In the genomic region with DNA sequence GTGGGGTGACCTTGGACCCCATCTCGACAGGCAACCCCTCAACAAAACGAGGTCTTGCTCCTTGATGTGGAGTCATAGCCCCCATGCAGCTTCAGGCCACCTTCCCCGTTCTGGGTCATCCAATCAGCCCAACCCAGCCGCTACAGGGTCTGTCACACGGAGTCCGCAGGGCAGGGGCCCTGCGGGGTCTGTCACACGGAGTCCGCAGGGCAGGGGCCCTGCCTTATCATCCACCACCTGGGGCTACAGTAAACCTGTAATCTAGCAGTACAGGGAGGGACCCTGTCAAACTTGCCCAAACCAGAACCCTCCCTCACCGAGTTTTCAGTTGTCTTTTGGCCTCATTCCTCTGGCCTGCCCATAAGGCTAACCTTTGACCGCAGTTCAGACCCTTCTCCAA, we compare ENCODE assay signal across 12 mouse cellular contexts. TPM values are rescaled to one million over a fixed set of nuclear protein-coding genes. Genes with fewer than 3 reads are reported as not detected.
DNase-seq lines count a peak whose midpoint lies in the region; ATAC-seq lines count a peak whose summit lies in the region.
"Had no signal": no experiment of that assay in that cellular context is flagged by ENCODE, and none has a peak within 500 bp of the region (broad histone marks: within the 10 kb centered on the region; RNA-seq: fewer than 3 reads in every experiment).

No protein-coding gene starts in this region.

- WGBS in heart, embryonic 12.5 days = 22% methylated on average over 11 of the region's 11 CpGs
- WGBS in midbrain, embryonic 11.5 days = 10% methylated on average over 11 of the region's 11 CpGs
- 12% methylated on average over 11 of the region's 11 CpGs for WGBS in midbrain, embryonic 14.5 days
- WGBS in limb, embryonic 12.5 days = 13% methylated on average over 11 of the region's 11 CpGs
- WGBS in stomach, embryonic 16.5 days = 27% methylated on average over 11 of the region's 11 CpGs

- peaks cover 43% of the 10 kb centered on the region for H3K4me1 ChIP-seq in heart, embryonic 12.5 days (replicated peaks)
- H3K4me1 ChIP-seq in midbrain, embryonic 11.5 days (ENCODE audit: control insufficient read depth, insufficient read depth, low read length) = peaks cover 20% of the 10 kb centered on the region
- peaks cover 8% of the 10 kb centered on the region for H3K4me1 ChIP-seq in midbrain, embryonic 14.5 days (ENCODE audit: control insufficient read depth, insufficient read depth, low read length)
- peaks cover 37% of the 10 kb centered on the region for H3K4me1 ChIP-seq in limb, embryonic 12.5 days (replicated peaks)
- peaks cover 30% of the 10 kb centered on the region for H3K4me1 ChIP-seq in stomach, embryonic 16.5 days (ENCODE audit: control insufficient read depth, insufficient read depth, low read length)

- no peak overlapping the region for H3K27ac ChIP-seq in heart, embryonic 12.5 days (ENCODE audit: poor library complexity, severe bottlenecking)
- no peak overlapping the region for H3K27ac ChIP-seq in midbrain, embryonic 11.5 days (ENCODE audit: low read depth, low read length)
- H3K27ac ChIP-seq in midbrain, embryonic 14.5 days (replicated peaks; ENCODE audit: low read depth, low read length) = no peak overlapping the region
- H3K27ac ChIP-seq in limb, embryonic 12.5 days = peak overlapping the region; percentile 99
- peak overlapping the region; percentile 100 for H3K27ac ChIP-seq in stomach, embryonic 16.5 days (ENCODE audit: low read length)

- H3K27me3 ChIP-seq in heart, embryonic 12.5 days (replicated peaks) = peaks cover 29% of the 10 kb centered on the region
- H3K27me3 ChIP-seq in midbrain, embryonic 11.5 days (ENCODE audit: control insufficient read depth, insufficient read depth, low read length) = peaks cover 14% of the 10 kb centered on the region
- peaks cover 19% of the 10 kb centered on the region for H3K27me3 ChIP-seq in midbrain, embryonic 14.5 days (ENCODE audit: control insufficient read depth, insufficient read depth, low read length)
- no peaks in the 10 kb centered on the region; the same call in 1 of the 2 replicates for H3K27me3 ChIP-seq in limb, embryonic 12.5 days
- H3K27me3 ChIP-seq in stomach, embryonic 16.5 days (ENCODE audit: control insufficient read depth, insufficient read depth, low read length) = no peaks in the 10 kb centered on the region

- H3K9me3 ChIP-seq in heart, embryonic 12.5 days (replicated peaks) = no peaks in the 10 kb centered on the region
- H3K9me3 ChIP-seq in midbrain, embryonic 11.5 days (ENCODE audit: control insufficient read depth, low read length) = no peaks in the 10 kb centered on the region
- H3K9me3 ChIP-seq in midbrain, embryonic 14.5 days (ENCODE audit: control insufficient read depth, low read length) = no peaks in the 10 kb centered on the region
- no peaks in the 10 kb centered on the region for H3K9me3 ChIP-seq in limb, embryonic 12.5 days
- H3K9me3 ChIP-seq in stomach, embryonic 16.5 days (replicated peaks; ENCODE audit: control insufficient read depth, low read length) = no peaks in the 10 kb centered on the region

- no peaks in the 10 kb centered on the region for H3K36me3 ChIP-seq in heart, embryonic 12.5 days
- no peaks in the 10 kb centered on the region for H3K36me3 ChIP-seq in midbrain, embryonic 11.5 days (ENCODE audit: control insufficient read depth, insufficient read depth, low read length)
- no peaks in the 10 kb centered on the region for H3K36me3 ChIP-seq in midbrain, embryonic 14.5 days (ENCODE audit: control insufficient read depth, insufficient read depth, low read length)
- H3K36me3 ChIP-seq in limb, embryonic 12.5 days = no peaks in the 10 kb centered on the region
- H3K36me3 ChIP-seq in stomach, embryonic 16.5 days (ENCODE audit: control insufficient read depth, insufficient read depth, low read length) = no peaks in the 10 kb centered on the region

- H3K4me2 ChIP-seq in heart, embryonic 12.5 days = peak overlapping the region; percentile 77
- H3K4me2 ChIP-seq in midbrain, embryonic 11.5 days = peak overlapping the region; percentile 91; the same call in 1 of the 2 replicates
- H3K4me2 ChIP-seq in midbrain, embryonic 14.5 days (ENCODE audit: low read length) = no peak overlapping the region; the same call in 1 of the 2 replicates
- H3K4me2 ChIP-seq in limb, embryonic 12.5 days = peak overlapping the region; percentile 91
- H3K4me2 ChIP-seq in stomach, embryonic 16.5 days (ENCODE audit: low read depth, low read length) = peak overlapping the region; percentile 70

- ATAC-seq in heart, embryonic 12.5 days (ENCODE audit: insufficient number of reproducible peaks, low FRiP score) = no peak
- ATAC-seq in midbrain, embryonic 11.5 days (ENCODE audit: low FRiP score) = no peak
- ATAC-seq in midbrain, embryonic 14.5 days (ENCODE audit: low FRiP score, low TSS enrichment) = no peak
- ATAC-seq in limb, embryonic 12.5 days (ENCODE audit: insufficient number of reproducible peaks, insufficient read depth, low FRiP score, low TSS enrichment, low read depth) = no peak
- no peak for ATAC-seq in stomach, embryonic 16.5 days (ENCODE audit: insufficient read depth, low FRiP score)

- DNase-seq in heart, adult 8-10 months (ENCODE audit: low spot score) = no peak
- no peak for DNase-seq in midbrain, embryonic 11.5 days (ENCODE audit: low spot score, missing footprints)
- no peak for DNase-seq in midbrain, embryonic 14.5 days
- DNase-seq in adrenal gland, postnatal 4 days (ENCODE audit: low spot score in 2 of 2) = no peak
- no peak for DNase-seq in adrenal gland, postnatal 10 days
- DNase-seq: cerebellum, postnatal 10 days; gastrocnemius, postnatal 10 days; kidney, postnatal 14 days had no signal

- H3K9ac ChIP-seq in heart, embryonic 12.5 days = no peak overlapping the region
- no peak overlapping the region; the same call in 1 of the 2 replicates for H3K9ac ChIP-seq in midbrain, embryonic 11.5 days (ENCODE audit: low read length)
- H3K9ac ChIP-seq in midbrain, embryonic 14.5 days (replicated peaks; ENCODE audit: low read length) = no peak overlapping the region
- H3K9ac ChIP-seq in limb, embryonic 12.5 days (replicated peaks) = peak overlapping the region; percentile 97
- peak overlapping the region; percentile 91 for H3K9ac ChIP-seq in stomach, embryonic 16.5 days (ENCODE audit: low read length)

- H3K4me3 ChIP-seq in heart, embryonic 12.5 days = peak overlapping the region; percentile 78; the same call in 1 of the 2 replicates
- H3K4me3 ChIP-seq in midbrain, embryonic 11.5 days (ENCODE audit: low read depth, low read length) = no peak overlapping the region
- H3K4me3 ChIP-seq in midbrain, embryonic 14.5 days (replicated peaks; ENCODE audit: low read depth, low read length) = no peak overlapping the region
- peak overlapping the region; percentile 93 for H3K4me3 ChIP-seq in limb, embryonic 12.5 days (replicated peaks)
- H3K4me3 ChIP-seq in stomach, embryonic 16.5 days (replicated peaks; ENCODE audit: low read length) = peak overlapping the region; percentile 89

RNA-seq across cellular contexts. Expression of gene Tead3, which starts 1.4 kb away (rescaled TPM):
- 7.9 and 8.1 TPM in 2 replicates for polyA plus RNA-seq in heart, embryonic 12.5 days (2016; fragmentation: Nextera tagmentation; extraction: Ambion mirVana)
- total RNA-seq in heart, adult 8-10 months (2022) = 10 to 100 TPM in 3 of 4 experiments, 1 to 10 TPM in 1; 8.4 to 15.6 (median 11.7) TPM
- 3.5 and 3.7 TPM in 2 replicates for polyA plus RNA-seq in midbrain, embryonic 11.5 days (2014; fragmentation: Nextera tagmentation; extraction: Ambion mirVana)
- polyA plus RNA-seq in midbrain, embryonic 14.5 days (2014; fragmentation: Nextera tagmentation; extraction: Ambion mirVana) = 0.78 and 1.7 TPM in 2 replicates
- polyA plus RNA-seq in limb, embryonic 12.5 days (2016; fragmentation: Nextera tagmentation; extraction: Ambion mirVana) = 11.3 and 13.2 TPM in 2 replicates
- 11.8 and 12.3 TPM in 2 replicates for polyA plus RNA-seq in stomach, embryonic 16.5 days (2015; fragmentation: Nextera tagmentation; extraction: Ambion mirVana)
- total RNA-seq in adrenal gland, postnatal 4 days (2021) = 10 to 100 TPM; 23.8 to 27.5 TPM
- 10 to 100 TPM; 12.8 to 13.5 TPM for total RNA-seq in adrenal gland, postnatal 10 days (2021)

RNA-seq across cellular contexts. Expression of gene Tulp1, which starts 13.0 kb away (rescaled TPM):
- polyA plus RNA-seq in heart, embryonic 12.5 days (2016; fragmentation: Nextera tagmentation; extraction: Ambion mirVana) = 3.7 and 4.6 TPM in 2 replicates
- total RNA-seq in heart, adult 8-10 months (2022) = not detected
- polyA plus RNA-seq in midbrain, embryonic 11.5 days (2014; fragmentation: Nextera tagmentation; extraction: Ambion mirVana) = 4.6 and 4.9 TPM in 2 replicates
- 1.4 and 1.5 TPM in 2 replicates for polyA plus RNA-seq in midbrain, embryonic 14.5 days (2014; fragmentation: Nextera tagmentation; extraction: Ambion mirVana)
- 6.3 and 8.6 TPM in 2 replicates for polyA plus RNA-seq in limb, embryonic 12.5 days (2016; fragmentation: Nextera tagmentation; extraction: Ambion mirVana)
- 4.6 and 5.4 TPM in 2 replicates for polyA plus RNA-seq in stomach, embryonic 16.5 days (2015; fragmentation: Nextera tagmentation; extraction: Ambion mirVana)
- total RNA-seq in adrenal gland, postnatal 4 days (2021) = 1 to 10 TPM in 1 of 2 experiments, under 1 TPM in 1; 0.62 to 1.5 TPM
- under 1 TPM; 0.33 to 1.00 TPM for total RNA-seq in adrenal gland, postnatal 10 days (2021)
- total RNA-seq: adrenal gland, adult 18-20 months had no signal

RNA-seq across cellular contexts. Expression of gene Rpl10a, which starts 23.7 kb away (rescaled TPM):
- polyA plus RNA-seq in heart, embryonic 12.5 days (2016; fragmentation: Nextera tagmentation; extraction: Ambion mirVana) = 301 and 344 TPM in 2 replicates
- total RNA-seq in heart, adult 8-10 months (2022) = 100 to 1,000 TPM; 377 to 423 (median 382) TPM
- polyA plus RNA-seq in midbrain, embryonic 11.5 days (2014; fragmentation: Nextera tagmentation; extraction: Ambion mirVana) = 465 and 471 TPM in 2 replicates
- 401 and 423 TPM in 2 replicates for polyA plus RNA-seq in midbrain, embryonic 14.5 days (2014; fragmentation: Nextera tagmentation; extraction: Ambion mirVana)
- 535 and 537 TPM in 2 replicates for polyA plus RNA-seq in limb, embryonic 12.5 days (2016; fragmentation: Nextera tagmentation; extraction: Ambion mirVana)
- polyA plus RNA-seq in stomach, embryonic 16.5 days (2015; fragmentation: Nextera tagmentation; extraction: Ambion mirVana) = 538 and 564 TPM in 2 replicates
- total RNA-seq in adrenal gland, postnatal 4 days (2021) = 1,000 to 10,000 TPM; 1,198 to 1,213 TPM
- total RNA-seq in adrenal gland, postnatal 10 days (2021) = 100 to 1,000 TPM; 948 to 951 TPM

RNA-seq across cellular contexts. Expression of gene Fance, which starts 38.7 kb away (rescaled TPM):
- polyA plus RNA-seq in heart, embryonic 12.5 days (2016; fragmentation: Nextera tagmentation; extraction: Ambion mirVana) = 21.8 and 23.0 TPM in 2 replicates
- 10 to 100 TPM in 3 of 4 experiments, 1 to 10 TPM in 1; 9.2 to 15.2 (median 12.3) TPM for total RNA-seq in heart, adult 8-10 months (2022)
- polyA plus RNA-seq in midbrain, embryonic 11.5 days (2014; fragmentation: Nextera tagmentation; extraction: Ambion mirVana) = 18.5 and 19.5 TPM in 2 replicates
- 19.5 and 24.3 TPM in 2 replicates for polyA plus RNA-seq in midbrain, embryonic 14.5 days (2014; fragmentation: Nextera tagmentation; extraction: Ambion mirVana)
- 36.5 and 44.5 TPM in 2 replicates for polyA plus RNA-seq in limb, embryonic 12.5 days (2016; fragmentation: Nextera tagmentation; extraction: Ambion mirVana)
- polyA plus RNA-seq in stomach, embryonic 16.5 days (2015; fragmentation: Nextera tagmentation; extraction: Ambion mirVana) = 19.0 and 20.4 TPM in 2 replicates
- total RNA-seq in adrenal gland, postnatal 4 days (2021) = 10 to 100 TPM; 38.6 to 49.3 TPM
- total RNA-seq in adrenal gland, postnatal 10 days (2021) = 10 to 100 TPM; 24.2 to 36.2 TPM

Comparison
In these comparisons a context has a peak if more than half of its experiments do, and no peak if none do; other contexts are left out.
1. H3K27ac ChIP-seq: peak in limb, embryonic 12.5 days (single experiment) and stomach, embryonic 16.5 days (single experiment); none in heart, embryonic 12.5 days (single experiment), midbrain, embryonic 11.5 days (single experiment) and midbrain, embryonic 14.5 days (single experiment).
2. H3K4me3 ChIP-seq: peak in heart, embryonic 12.5 days (single experiment), limb, embryonic 12.5 days (single experiment) and stomach, embryonic 16.5 days (single experiment); none in midbrain, embryonic 11.5 days (single experiment) and midbrain, embryonic 14.5 days (single experiment).
3. H3K9ac ChIP-seq: peak in limb, embryonic 12.5 days (single experiment) and stomach, embryonic 16.5 days (single experiment); none in heart, embryonic 12.5 days (single experiment), midbrain, embryonic 11.5 days (single experiment) and midbrain, embryonic 14.5 days (single experiment).